Mouse (Mus musculus) layer of hippocampus, adult 9-10 months (tissue): ENCODE data around the gene Gm49384.

Source experiments
- DNase-seq: peaks from one replicate; pipeline ENCODE4 v3.0.0; 2022; ENCODE audit warnings: low spot score

Gene Gm49384

GRCm38 (mm10) chr12:69207396-69207795, 3.3 kb upstream of the Gm49384 start:
- DNase-seq = no peak

- no peak for DNase-seq
Observed at GRCm38 (mm10) chr12:69198985-69199384, 5.1 kb downstream of the Gm49384 start.

GRCm38 (mm10) chr12:69198164-69198535, 5.9 kb downstream of the Gm49384 start, which contains the start of gene Dnaaf2:
Gene Dnaaf2 (minus strand): TSS chr12:69198429.
- peak; percentile 41 for DNase-seq

GRCm38 (mm10) chr12:69197378-69198163, 6.5 kb downstream of the Gm49384 start:
- DNase-seq = no peak

- no peak for DNase-seq
Observed at GRCm38 (mm10) chr12:69196444-69197377, 7.4 kb downstream of the Gm49384 start, which contains the start of gene Gm49383. Gene Gm49383 (minus strand): TSS chr12:69197104.

- DNase-seq = no peak
Observed at GRCm38 (mm10) chr12:69192637-69193036, 11.4 kb downstream of the Gm49384 start.

GRCm38 (mm10) chr12:69191396-69191795, 12.7 kb downstream of the Gm49384 start:
- no peak for DNase-seq

- DNase-seq = no peak
Observed at GRCm38 (mm10) chr12:69190522-69190921, 13.5 kb downstream of the Gm49384 start.

GRCm38 (mm10) chr12:69190074-69190473, 14.0 kb downstream of the Gm49384 start:
- DNase-seq = no peak

- DNase-seq = no peak
Observed at GRCm38 (mm10) chr12:69186811-69187471, 17.1 kb downstream of the Gm49384 start.

GRCm38 (mm10) chr12:69185371-69185770, 18.7 kb downstream of the Gm49384 start:
- no peak for DNase-seq

- DNase-seq = no peak
Observed at GRCm38 (mm10) chr12:69184342-69185295, 19.4 kb downstream of the Gm49384 start.

- peak; percentile 91 for DNase-seq
Observed at GRCm38 (mm10) chr12:69183583-69184308, 20.3 kb downstream of the Gm49384 start, which contains the start of the genes Rpl36al and Mgat2. Gene Rpl36al (minus strand): TSS chr12:69184083. Gene Mgat2 (plus strand): TSS chr12:69184157.

GRCm38 (mm10) chr12:69181800-69182199, 22.3 kb downstream of the Gm49384 start:
- no peak for DNase-seq

GRCm38 (mm10) chr12:69179371-69179770, 24.7 kb downstream of the Gm49384 start:
- no peak for DNase-seq

- no peak for DNase-seq
Observed at GRCm38 (mm10) chr12:69177526-69177925, 26.5 kb downstream of the Gm49384 start.

GRCm38 (mm10) chr12:69175975-69176374, 28.1 kb downstream of the Gm49384 start:
- no peak for DNase-seq

- no peak for DNase-seq
Observed at GRCm38 (mm10) chr12:69171307-69171706, 32.8 kb downstream of the Gm49384 start.

- peak; percentile 95 for DNase-seq
Observed at GRCm38 (mm10) chr12:69168461-69169106, 35.5 kb downstream of the Gm49384 start, which contains the start of gene Lrr1. Gene Lrr1 (plus strand): TSS chr12:69168814.
